Mouse (Mus musculus) megakaryocyte-erythroid progenitor cell, adult 5-6 weeks (primary cell): Measurements from ENCODE around the gene Brms1l. TPM values are rescaled to one million over a fixed set of nuclear protein-coding genes. Genes with fewer than 3 reads are reported as not detected.
"Not testable (repeated sequence)": the region's sequence is repeated elsewhere in the genome, so short reads cannot be mapped to it uniquely, and the experiment has no call there.

Experiments
- ATAC-seq: replicated peaks from 2 replicates; pipeline ENCODE4 v1.8.0; 2016; ENCODE audit warnings: mild to moderate bottlenecking, inconsistent platforms; ENCODE audit not compliant: severe bottlenecking, poor library complexity, low FRiP score, low TSS enrichment
- total RNA-seq, 2 experiments: library from RNA; stranded (forward) in 1 of 2; stranded (reverse) in 1 of 2; fragments of 200-1000, 215-1000 nt in 1 of 2; fragments of >200 nt in 1 of 2; fragmentation: Nextera tagmentation in 1 of 2; gene quantifications; 2 replicates each; pipeline ENCODE4 v1.2.3; 2014 to 2017

The Brms1l gene
- 31.9 and 32.3 TPM in 2 replicates for total RNA-seq (2014; fragmentation: Nextera tagmentation)
- total RNA-seq (2017) = 29.2 and 33.6 TPM in 2 replicates

- ATAC-seq = peak; percentile 99
These were observed at the start of gene Brms1l for GRCm38 (mm10) chr12:55836199-55836951. TSS of gene Brms1l (plus strand) at chr12:55836324.

- not testable (repeated sequence) for ATAC-seq
These were observed 41.6 kb upstream of the Brms1l start for GRCm38 (mm10) chr12:55794485-55794884.

GRCm38 (mm10) chr12:55797103-55797502 is 39.0 kb upstream of the Brms1l start:
- no peak for ATAC-seq

GRCm38 (mm10) chr12:55798745-55799144 is 37.4 kb upstream of the Brms1l start:
- no peak for ATAC-seq

GRCm38 (mm10) chr12:55800144-55800543 is 36.0 kb upstream of the Brms1l start:
- ATAC-seq = peak; percentile 78

GRCm38 (mm10) chr12:55801131-55801530 is 35.0 kb upstream of the Brms1l start:
- peak; percentile 51; the same call in 1 of the 2 replicates for ATAC-seq

- ATAC-seq = no peak
These were observed 31.1 kb upstream of the Brms1l start for GRCm38 (mm10) chr12:55805035-55805434.

- ATAC-seq = no peak
These were observed 19.6 kb upstream of the Brms1l start for GRCm38 (mm10) chr12:55816488-55816887.

- peak; percentile 41; the same call in 1 of the 2 replicates for ATAC-seq
These were observed 15.9 kb upstream of the Brms1l start for GRCm38 (mm10) chr12:55820119-55820660.

- peak; percentile 92 for ATAC-seq
These were observed 15.3 kb upstream of the Brms1l start, which contains the start of gene Ralgapa1 for GRCm38 (mm10) chr12:55820661-55821314. TSS of gene Ralgapa1 (minus strand) at chr12:55821167.

GRCm38 (mm10) chr12:55824027-55824426 is 12.1 kb upstream of the Brms1l start:
- ATAC-seq = no peak

GRCm38 (mm10) chr12:55825537-55825936 is 10.6 kb upstream of the Brms1l start:
- ATAC-seq = no peak

- ATAC-seq = peak; percentile 63
These were observed 5.0 kb upstream of the Brms1l start for GRCm38 (mm10) chr12:55831101-55831500.

GRCm38 (mm10) chr12:55832961-55833360 is 3.2 kb upstream of the Brms1l start:
- no peak for ATAC-seq

GRCm38 (mm10) chr12:55833906-55834625 is 2.1 kb upstream of the Brms1l start:
- no peak for ATAC-seq

- no peak for ATAC-seq
These were observed 1.2 kb upstream of the Brms1l start for GRCm38 (mm10) chr12:55834891-55835290.

GRCm38 (mm10) chr12:55835857-55836198 is 296 bp upstream of the Brms1l start:
- ATAC-seq = no peak

GRCm38 (mm10) chr12:55837495-55837894 is 1.4 kb downstream of the Brms1l start:
- ATAC-seq = no peak

- ATAC-seq = peak; percentile 84
These were observed 10.6 kb downstream of the Brms1l start for GRCm38 (mm10) chr12:55846741-55847140.

GRCm38 (mm10) chr12:55847851-55848250 is 11.7 kb downstream of the Brms1l start:
- ATAC-seq = no peak
